Mouse (Mus musculus) liver, embryonic 14.5 days (tissue): ENCODE measurements around the gene Gm49388.

ENCODE experiments used
- CTCF ChIP-seq: IDR thresholded peaks from 2 replicates; pipeline ENCODE4 v1.5.1; 2016; ENCODE audit warnings: antibody characterized with exemption, low read depth, control low read depth
- EP300 ChIP-seq: IDR thresholded peaks from 2 replicates; pipeline ENCODE4 v1.6.1; 2016; ENCODE audit warnings: antibody characterized with exemption, low read depth

- TF ChIP-seq CTCF (peak; percentile 96), EP300 (no peak)
Measured at GRCm38 (mm10) chr7:127773664-127774384, 11.6 kb upstream of the Gm49388 start.
